Mouse (Mus musculus) CH12.LX (cell line): ENCODE data around the gene Fgfr2. TPM values are rescaled to one million over a fixed set of nuclear protein-coding genes. Genes with fewer than 3 reads are reported as not detected.

Source experiments
- DNase-seq: peaks from one replicate; pipeline ENCODE4 v3.0.0-alpha.2; 2013; ENCODE audit errors: extremely low read depth
- H3K27ac ChIP-seq: 2 replicates; pipeline ENCODE4 v1.5.1; 2012; ENCODE audit warnings: low read depth, mild to moderate bottlenecking, control low read depth, moderate library complexity; ENCODE audit not compliant: insufficient read depth
- H3K27me3 ChIP-seq: replicated peaks from 2 replicates; pipeline ENCODE3; 2012; ENCODE audit warnings: inconsistent platforms
- H3K36me3 ChIP-seq, 2 experiments: replicated peaks in 1 of 2; 2 replicates each; pipeline versions ENCODE3 to v1.6.1; 2012; ENCODE audit warnings: inconsistent platforms in 1 of 2, low read length in 1 of 2, mild to moderate bottlenecking in 1 of 2, mixed read lengths in 1 of 2, moderate library complexity in 1 of 2; ENCODE audit not compliant: control insufficient read depth in 1 of 2, insufficient read depth in 1 of 2
- H3K4me1 ChIP-seq, 2 experiments: 2 replicates each; pipeline ENCODE4 v1.6.1; 2012; ENCODE audit warnings: inconsistent platforms in 1 of 2, moderate library complexity in 1 of 2; ENCODE audit not compliant: insufficient read depth in 2 of 2, control insufficient read depth in 1 of 2
- H3K4me2 ChIP-seq: 2 replicates; pipeline ENCODE4 v1.6.1; 2012; ENCODE audit warnings: low read depth, mild to moderate bottlenecking, control low read depth; ENCODE audit not compliant: poor library complexity, insufficient read depth, severe bottlenecking
- H3K4me3 ChIP-seq, 3 experiments: fragments of 150-350 bp in 1 of 3; sonication (generic) in 1 of 3; replicated peaks in 1 of 3; 2 replicates each; pipeline versions ENCODE3 to v1.5.1; 2011 to 2012; ENCODE audit warnings: low read depth in 2 of 3, low read length in 2 of 3, mild to moderate bottlenecking in 2 of 3, moderate library complexity in 2 of 3, control low read depth in 1 of 3, improper control_type of control experiment in 1 of 3, inconsistent platforms in 1 of 3, mixed read lengths in 1 of 3; ENCODE audit not compliant: poor library complexity in 1 of 3
- H3K79me2 ChIP-seq: replicated peaks from 2 replicates; pipeline ENCODE4 v1.6.1; 2012; ENCODE audit warnings: mild to moderate bottlenecking, moderate library complexity; ENCODE audit not compliant: control insufficient read depth, poor library complexity, insufficient read depth, severe bottlenecking; ENCODE audit errors: extremely low read depth
- H3K9ac ChIP-seq: 2 replicates; pipeline ENCODE4 v1.6.1; 2012; ENCODE audit warnings: low read depth, mild to moderate bottlenecking, control low read depth, moderate library complexity; ENCODE audit not compliant: insufficient read depth
- H3K9me3 ChIP-seq: replicated peaks from 2 replicates; pipeline ENCODE3; 2012; ENCODE audit warnings: low read length, inconsistent platforms, mixed read lengths
- CHD1 ChIP-seq: IDR thresholded peaks from 2 replicates; pipeline ENCODE4 v1.6.1; 2012; ENCODE audit warnings: low read depth, low read length, improper control_type of control experiment, inconsistent platforms
- CTCF ChIP-seq, 2 experiments: IDR thresholded peaks in 1 of 2; conservative IDR thresholded peaks in 1 of 2; 2 replicates each; pipeline ENCODE4 v1.5.1; 2011 to 2012; ENCODE audit warnings: low read depth in 2 of 2, low read length in 2 of 2, improper control_type of control experiment in 1 of 2, inconsistent platforms in 1 of 2, mild to moderate bottlenecking in 1 of 2, moderate library complexity in 1 of 2
- E2F4 ChIP-seq: IDR thresholded peaks from 2 replicates; pipeline ENCODE4 v1.6.1; 2011; ENCODE audit warnings: low read depth, low read length, improper control_type of control experiment; ENCODE audit not compliant: insufficient replicate concordance
- HCFC1 ChIP-seq: IDR thresholded peaks from 2 replicates; pipeline ENCODE4 v1.6.1; 2012; ENCODE audit warnings: low read depth, mild to moderate bottlenecking, inconsistent platforms, low read length, improper control_type of control experiment
- JUND ChIP-seq: conservative IDR thresholded peaks from 2 replicates; pipeline ENCODE4 v1.6.1; 2011; ENCODE audit warnings: low read depth, low read length, improper control_type of control experiment
- MAFK ChIP-seq: IDR thresholded peaks from 2 replicates; pipeline ENCODE4 v1.6.1; 2011; ENCODE audit warnings: low read length, improper control_type of control experiment; ENCODE audit not compliant: insufficient replicate concordance
- MAX ChIP-seq: IDR thresholded peaks from 2 replicates; pipeline ENCODE4 v1.6.1; 2011; ENCODE audit warnings: low read length, improper control_type of control experiment
- MAZ ChIP-seq: IDR thresholded peaks from 2 replicates; pipeline ENCODE4 v1.6.1; 2012; ENCODE audit warnings: low read depth, mild to moderate bottlenecking, inconsistent platforms, low read length, improper control_type of control experiment, moderate library complexity
- MEF2A ChIP-seq: IDR thresholded peaks from 2 replicates; pipeline ENCODE4 v1.6.1; 2014; ENCODE audit warnings: low read depth, mild to moderate bottlenecking, inconsistent platforms, low read length, improper control_type of control experiment, borderline replicate concordance
- NRF1 ChIP-seq: IDR thresholded peaks from 2 replicates; pipeline ENCODE4 v1.6.1; 2014; ENCODE audit warnings: low read depth, mild to moderate bottlenecking, inconsistent platforms, low read length, improper control_type of control experiment, moderate library complexity
- PAX5 ChIP-seq: IDR thresholded peaks from 2 replicates; pipeline ENCODE4 v1.6.1; 2012; ENCODE audit warnings: low read length, inconsistent platforms, mixed read lengths
- POLR2AphosphoS2 ChIP-seq: IDR thresholded peaks from 2 replicates; pipeline ENCODE4 v1.6.1; 2011; ENCODE audit warnings: low read depth, low read length, improper control_type of control experiment
- RCOR1 ChIP-seq: conservative IDR thresholded peaks from 2 replicates; pipeline ENCODE4 v1.6.1; 2012; ENCODE audit warnings: low read depth, mild to moderate bottlenecking, inconsistent platforms, low read length, improper control_type of control experiment
- SMC3 ChIP-seq: IDR thresholded peaks from 2 replicates; pipeline ENCODE4 v1.6.1; 2011; ENCODE audit warnings: low read depth, low read length, improper control_type of control experiment
- TBP ChIP-seq: conservative IDR thresholded peaks from 2 replicates; pipeline ENCODE4 v1.6.1; 2011; ENCODE audit warnings: low read depth, low read length, improper control_type of control experiment
- USF2 ChIP-seq: conservative IDR thresholded peaks from 2 replicates; pipeline ENCODE4 v1.6.1; 2011; ENCODE audit warnings: low read depth, low read length, improper control_type of control experiment
- ZMIZ1 ChIP-seq: IDR thresholded peaks from 2 replicates; pipeline ENCODE4 v1.6.1; 2012; ENCODE audit warnings: low read depth, mild to moderate bottlenecking, inconsistent platforms, low read length, improper control_type of control experiment
- ZNF384 ChIP-seq: IDR thresholded peaks from 2 replicates; pipeline ENCODE4 v1.6.1; 2012; ENCODE audit warnings: low read depth, low read length, improper control_type of control experiment, inconsistent platforms
- dilution Hi-C: fragments of 300-500 bp; cut with MboI; formaldehyde crosslinking; loops from 2 replicates; pipeline ENCODE4 v1.14.3; 2020; ENCODE audit warnings: low sequenced_read_pairs; ENCODE audit not compliant: extremely low pct_unique_long_range_greater_than_20kb, extremely low pct_ligation_motif_present
- in situ Hi-C: fragments of 300-500 bp; cut with MboI; formaldehyde crosslinking; loops from 3 replicates; pipeline ENCODE4 v1.14.3; 2019; ENCODE audit warnings: low sequenced_read_pairs, low pct_ligation_motif_present, low pct_unique_long_range_greater_than_20kb, mixed read lengths
- polyA plus RNA-seq: library from polyadenylated mRNA; unstranded; fragments of >175 nt; gene quantifications from 2 replicates; pipeline ENCODE4 v1.2.1, GENCODE M21; 2012; ENCODE audit warnings: low read depth; ENCODE audit not compliant: insufficient read length
- total RNA-seq, 2 experiments: library from RNA; depleted of rRNA; stranded (reverse); fragments of 300-350 nt in 1 of 2; fragments of >200 nt in 1 of 2; gene quantifications; 2 replicates each; pipeline ENCODE4 v1.2.3; 2012 to 2014

The Fgfr2 gene
- total and polyA plus RNA-seq, 3 experiments: not detected

GRCm38 (mm10) chr7:131757922-131758321 is 1365.2 kb downstream of the Fgfr2 start:
- in situ Hi-C loops: no loop called here

GRCm38 (mm10) chr7:131747152-131748010 is 1375.8 kb downstream of the Fgfr2 start:
- no peak overlapping the region for H3K4me3 ChIP-seq
- H3K4me2 ChIP-seq: no peak overlapping the region
- H3K9me3 ChIP-seq: no peaks in the 10 kb centered on the region
- H3K9ac ChIP-seq: no peak overlapping the region
- in situ Hi-C loops (no loop called here), dilution Hi-C loops (no loop called here)
- no peak overlapping the region for H3K27ac ChIP-seq
- no peak for DNase-seq
- TF ChIP-seq MAX (no peak), CHD1 (no peak), ZNF384 (no peak), JUND (no peak), SMC3 (no peak), E2F4 (no peak), HCFC1 (no peak), ZMIZ1 (no peak), MEF2A (no peak), RCOR1 (no peak), USF2 (no peak), TBP (no peak), MAZ (no peak), NRF1 (no peak), POLR2AphosphoS2 (no peak), CTCF (conservative IDR thresholded peaks at IDR 0.05 in 1 of 2, IDR thresholded peaks at IDR 0.05 in 1 of 2; ENCODE audit: low read depth in 2 of 2, low read length in 2 of 2) (no peak), PAX5 (no peak), MAFK (no peak)
- peaks cover 88% of the 10 kb centered on the region for H3K27me3 ChIP-seq
- H3K79me2 ChIP-seq: no peaks in the 10 kb centered on the region
- H3K36me3 ChIP-seq: no peaks in the 10 kb centered on the region
- H3K4me1 ChIP-seq: no peaks in the 10 kb centered on the region

More at GRCm38 (mm10) chr7:131757922-131758321, 1365.2 kb downstream of the Fgfr2 start:
- no peaks in the 10 kb centered on the region for H3K4me1 ChIP-seq
- dilution Hi-C loops: no loop called here
- no peak overlapping the region for H3K9ac ChIP-seq
- no peak overlapping the region for H3K27ac ChIP-seq
- TF ChIP-seq SMC3: no peak
- peak in 1 of 2 experiments; percentile 41; a peak in 1 of 4 replicates for TF ChIP-seq CTCF (conservative IDR thresholded peaks at IDR 0.05 in 1 of 2, IDR thresholded peaks at IDR 0.05 in 1 of 2; ENCODE audit: low read depth in 2 of 2, low read length in 2 of 2)
- no peak overlapping the region for H3K4me3 ChIP-seq
- H3K4me2 ChIP-seq: no peak overlapping the region
- H3K9me3 ChIP-seq: peaks cover 22% of the 10 kb centered on the region
- peaks cover 17% of the 10 kb centered on the region for H3K27me3 ChIP-seq
- no peak for DNase-seq
- H3K36me3 ChIP-seq: no peaks in the 10 kb centered on the region
- H3K79me2 ChIP-seq: no peaks in the 10 kb centered on the region
